Mouse (Mus musculus): ENCODE results near the gene Mkln1. TPM values are rescaled to one million over a fixed set of nuclear protein-coding genes. Genes with fewer than 3 reads are reported as not detected.

Gene Mkln1
- total and polyA plus RNA-seq, 2 experiments from 2014 or later, result 113 to 217 TPM

- Histone ChIP-seq H3K4me1 (ENCODE audit: control insufficient read depth, insufficient read depth) (no peaks in the 10 kb centered on the region), H3K4me2 (ENCODE audit: low read depth, low read length) (no peak overlapping the region), H3K27me3 (ENCODE audit: control insufficient read depth, insufficient read depth, low read length) (no peaks in the 10 kb centered on the region), H3K9me3 (replicated peaks; ENCODE audit: control insufficient read depth, low read length) (no peaks in the 10 kb centered on the region), H3K27ac (ENCODE audit: low read depth) (no peak overlapping the region), H3K9ac (replicated peaks; ENCODE audit: low read depth, low read length) (no peak overlapping the region), H3K4me3 (ENCODE audit: low read depth, low read length) (no peak overlapping the region), H3K36me3 (replicated peaks; ENCODE audit: control insufficient read depth, insufficient read depth, low read length) (no peaks in the 10 kb centered on the region)
- DNase-seq (ENCODE audit: low spot score), result no peak
- no peak for ATAC-seq (ENCODE audit: insufficient read depth, low read depth)
- WGBS, result 79% methylated on average over 1 of the region's 1 CpGs
- TF ChIP-seq CTCF (IDR thresholded peaks at IDR 0.05; ENCODE audit: low read depth), result no peak
- TF ChIP-seq EP300 (IDR thresholded peaks at IDR 0.05; ENCODE audit: low read depth), result no peak
Observed at GRCm38 (mm10) chr6:31538112-31538511, 139.6 kb downstream of the Mkln1 start.

- Histone ChIP-seq H3K4me3 (ENCODE audit: low read depth, low read length) (no peak overlapping the region), H3K9ac (replicated peaks; ENCODE audit: low read depth, low read length) (no peak overlapping the region), H3K27me3 (ENCODE audit: control insufficient read depth, insufficient read depth, low read length) (no peaks in the 10 kb centered on the region), H3K36me3 (replicated peaks; ENCODE audit: control insufficient read depth, insufficient read depth, low read length) (no peaks in the 10 kb centered on the region), H3K4me2 (ENCODE audit: low read depth, low read length) (no peak overlapping the region), H3K9me3 (replicated peaks; ENCODE audit: control insufficient read depth, low read length) (no peaks in the 10 kb centered on the region), H3K27ac (ENCODE audit: low read depth) (no peak overlapping the region), H3K4me1 (ENCODE audit: control insufficient read depth, insufficient read depth) (peaks cover 10% of the 10 kb centered on the region)
- ATAC-seq (ENCODE audit: insufficient read depth, low read depth) (no peak), DNase-seq (ENCODE audit: low spot score) (no peak)
- 71% methylated on average over 6 of the region's 6 CpGs for WGBS
- TF ChIP-seq EP300 (IDR thresholded peaks at IDR 0.05; ENCODE audit: low read depth) (no peak), CTCF (IDR thresholded peaks at IDR 0.05; ENCODE audit: low read depth) (no peak)
Observed at GRCm38 (mm10) chr6:31540018-31540417, 141.5 kb downstream of the Mkln1 start.

GRCm38 (mm10) chr6:31544318-31544717 is 145.8 kb downstream of the Mkln1 start:
- Histone ChIP-seq H3K27me3 (ENCODE audit: control insufficient read depth, insufficient read depth, low read length) (no peaks in the 10 kb centered on the region), H3K4me2 (ENCODE audit: low read depth, low read length) (peak overlapping the region; percentile 33), H3K4me1 (ENCODE audit: control insufficient read depth, insufficient read depth) (peaks cover 29% of the 10 kb centered on the region), H3K9me3 (replicated peaks; ENCODE audit: control insufficient read depth, low read length) (no peaks in the 10 kb centered on the region), H3K9ac (replicated peaks; ENCODE audit: low read depth, low read length) (no peak overlapping the region), H3K36me3 (replicated peaks; ENCODE audit: control insufficient read depth, insufficient read depth, low read length) (no peaks in the 10 kb centered on the region), H3K4me3 (ENCODE audit: low read depth, low read length) (no peak overlapping the region), H3K27ac (ENCODE audit: low read depth) (peak overlapping the region; percentile 63)
- DNase-seq (ENCODE audit: low spot score) (peak; percentile 69), ATAC-seq (ENCODE audit: insufficient read depth, low read depth) (peak; percentile 64)
- WGBS, result 33% methylated on average over 4 of the region's 4 CpGs
- TF ChIP-seq EP300 (IDR thresholded peaks at IDR 0.05; ENCODE audit: low read depth), result peak; percentile 74
- TF ChIP-seq CTCF (IDR thresholded peaks at IDR 0.05; ENCODE audit: low read depth), result no peak

- peak; percentile 78 for DNase-seq (ENCODE audit: low spot score)
- Histone ChIP-seq H3K4me2 (ENCODE audit: low read depth, low read length) (no peak overlapping the region), H3K4me1 (ENCODE audit: control insufficient read depth, insufficient read depth) (peaks cover 28% of the 10 kb centered on the region), H3K4me3 (ENCODE audit: low read depth, low read length) (no peak overlapping the region), H3K36me3 (replicated peaks; ENCODE audit: control insufficient read depth, insufficient read depth, low read length) (no peaks in the 10 kb centered on the region), H3K27ac (ENCODE audit: low read depth) (peak overlapping the region; percentile 54), H3K9me3 (replicated peaks; ENCODE audit: control insufficient read depth, low read length) (no peaks in the 10 kb centered on the region), H3K27me3 (ENCODE audit: control insufficient read depth, insufficient read depth, low read length) (no peaks in the 10 kb centered on the region), H3K9ac (replicated peaks; ENCODE audit: low read depth, low read length) (no peak overlapping the region; the same call in 1 of the 2 replicates)
- WGBS, result 28% methylated on average over 5 of the region's 5 CpGs
- TF ChIP-seq EP300 (IDR thresholded peaks at IDR 0.05; ENCODE audit: low read depth) (no peak), CTCF (IDR thresholded peaks at IDR 0.05; ENCODE audit: low read depth) (0 out of 2 replicates have a peak, but pooled peaks have one; percentile 4)
- ATAC-seq (ENCODE audit: insufficient read depth, low read depth), result peak; percentile 94
Observed at GRCm38 (mm10) chr6:31549361-31550051, 151.0 kb downstream of the Mkln1 start.

GRCm38 (mm10) chr6:31550876-31551532 is 152.5 kb downstream of the Mkln1 start:
- TF ChIP-seq EP300 (IDR thresholded peaks at IDR 0.05; ENCODE audit: low read depth), result no peak
- TF ChIP-seq CTCF (IDR thresholded peaks at IDR 0.05; ENCODE audit: low read depth), result no peak
- WGBS, result 66% methylated on average over 22 of the region's 22 CpGs
- DNase-seq (ENCODE audit: low spot score) (no peak), ATAC-seq (ENCODE audit: insufficient read depth, low read depth) (no peak)
- no peaks in the 10 kb centered on the region for H3K9me3 ChIP-seq (replicated peaks; ENCODE audit: control insufficient read depth, low read length)
- 0 out of 2 replicates have a peak overlapping the region, but pooled peaks have one; percentile 2 for H3K4me2 ChIP-seq (ENCODE audit: low read depth, low read length)
- H3K9ac ChIP-seq (replicated peaks; ENCODE audit: low read depth, low read length), result no peak overlapping the region
- no peaks in the 10 kb centered on the region for H3K27me3 ChIP-seq (ENCODE audit: control insufficient read depth, insufficient read depth, low read length)
- H3K27ac ChIP-seq (ENCODE audit: low read depth), result peak overlapping the region; percentile 25; the same call in 1 of the 2 replicates
- peaks cover 23% of the 10 kb centered on the region for H3K4me1 ChIP-seq (ENCODE audit: control insufficient read depth, insufficient read depth)
- H3K36me3 ChIP-seq (replicated peaks; ENCODE audit: control insufficient read depth, insufficient read depth, low read length), result no peaks in the 10 kb centered on the region
- H3K4me3 ChIP-seq (ENCODE audit: low read depth, low read length), result no peak overlapping the region

Data from heart, postnatal 0 days (tissue).